Mouse (Mus musculus) heart, adult 2 months (tissue): Measurements from ENCODE around the gene Tsc1.

Source experiments
- CTCF ChIP-seq: fragments of 200-600 bp; IDR thresholded peaks from 2 replicates; pipeline ENCODE4 v1.8.1; 2022; ENCODE audit warnings: antibody characterized with exemption, mild to moderate bottlenecking, moderate library complexity
- POLR2A ChIP-seq: fragments of 200-500 bp; IDR thresholded peaks from 2 replicates; pipeline ENCODE4 v1.6.1; 2011; ENCODE audit warnings: mild to moderate bottlenecking, low read depth, low read length, control low read depth; ENCODE audit not compliant: insufficient read depth

DNA sequence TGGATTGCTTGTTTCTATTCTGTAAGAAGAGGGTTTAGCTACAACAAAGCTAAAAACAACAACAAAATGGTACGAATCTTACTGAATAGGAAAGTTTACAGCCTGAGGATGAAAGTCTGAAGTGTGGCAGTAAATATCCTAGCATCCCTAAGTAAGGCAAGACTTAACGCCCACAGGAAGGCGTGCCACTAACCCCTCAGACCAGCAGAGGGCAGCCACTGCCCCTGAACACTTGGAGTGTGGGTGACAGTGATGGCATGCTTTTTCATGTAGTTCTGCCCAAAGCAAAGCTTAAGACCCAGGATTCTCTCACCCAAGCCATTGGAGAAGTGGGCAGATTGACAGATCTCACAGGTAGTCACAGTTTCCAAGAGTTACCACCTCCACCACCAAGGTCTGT, 47.4 kb downstream of the Tsc1 start:
- TF ChIP-seq CTCF (peak; percentile 68), POLR2A (no peak)
